Mouse (Mus musculus): ENCODE data around the gene Hbp1. TPM values are rescaled to one million over a fixed set of nuclear protein-coding genes. Genes with fewer than 3 reads are reported as not detected.

The Hbp1 gene
- polyA plus RNA-seq, 1 experiment from 2014 or later: 44.7 TPM

- H3K9me3 ChIP-seq (replicated peaks): no peaks in the 10 kb centered on the region
- no peak overlapping the region for H3K9ac ChIP-seq
- H3K27me3 ChIP-seq: no peaks in the 10 kb centered on the region
- no peak overlapping the region for H3K27ac ChIP-seq (replicated peaks)
- no peak overlapping the region for H3K4me3 ChIP-seq (replicated peaks)
- no peak overlapping the region for H3K4me2 ChIP-seq
- no peak for ATAC-seq (ENCODE audit: insufficient read depth)
- peaks cover 4% of the 10 kb centered on the region for H3K36me3 ChIP-seq (replicated peaks)
- H3K4me1 ChIP-seq (replicated peaks): no peaks in the 10 kb centered on the region
- WGBS (ENCODE audit: insufficient replicate concordance): 59% methylated on average over 4 of the region's 4 CpGs
Observed at GRCm38 (mm10) chr12:31885084-31885483, 65.3 kb downstream of the Hbp1 start.

- no peaks in the 10 kb centered on the region for H3K9me3 ChIP-seq (replicated peaks)
- no peaks in the 10 kb centered on the region for H3K4me1 ChIP-seq (replicated peaks)
- H3K27me3 ChIP-seq: no peaks in the 10 kb centered on the region
- H3K4me2 ChIP-seq: no peak overlapping the region
- H3K9ac ChIP-seq: no peak overlapping the region
- H3K27ac ChIP-seq (replicated peaks): no peak overlapping the region
- peaks cover 4% of the 10 kb centered on the region for H3K36me3 ChIP-seq (replicated peaks)
- no peak overlapping the region for H3K4me3 ChIP-seq (replicated peaks)
- 58% methylated on average over 4 of the region's 4 CpGs for WGBS (ENCODE audit: insufficient replicate concordance)
- ATAC-seq (ENCODE audit: insufficient read depth): no peak
Observed at GRCm38 (mm10) chr12:31884365-31884764, 66.0 kb downstream of the Hbp1 start.

- Histone ChIP-seq H3K4me3 (replicated peaks) (no peak overlapping the region), H3K4me1 (replicated peaks) (no peaks in the 10 kb centered on the region), H3K9me3 (replicated peaks) (no peaks in the 10 kb centered on the region), H3K4me2 (no peak overlapping the region), H3K27me3 (no peaks in the 10 kb centered on the region), H3K27ac (replicated peaks) (no peak overlapping the region), H3K9ac (no peak overlapping the region), H3K36me3 (replicated peaks) (peaks cover 4% of the 10 kb centered on the region)
- WGBS (ENCODE audit: insufficient replicate concordance): 48% methylated on average over 1 of the region's 1 CpGs
- no peak for ATAC-seq (ENCODE audit: insufficient read depth)
Observed at GRCm38 (mm10) chr12:31882736-31883135, 67.6 kb downstream of the Hbp1 start.

- Histone ChIP-seq H3K27ac (replicated peaks) (no peak overlapping the region), H3K36me3 (replicated peaks) (no peaks in the 10 kb centered on the region), H3K9ac (no peak overlapping the region), H3K27me3 (no peaks in the 10 kb centered on the region), H3K4me3 (replicated peaks) (no peak overlapping the region), H3K4me1 (replicated peaks) (no peaks in the 10 kb centered on the region), H3K9me3 (replicated peaks) (no peaks in the 10 kb centered on the region), H3K4me2 (no peak overlapping the region)
- ATAC-seq (ENCODE audit: insufficient read depth): no peak
- 66% methylated on average over 4 of the region's 4 CpGs for WGBS (ENCODE audit: insufficient replicate concordance)
Observed at GRCm38 (mm10) chr12:31876775-31877174, 73.6 kb downstream of the Hbp1 start.

Other genes starting within 250 kb of the Hbp1 start
- 0.03 TPM in 1 of 2 replicates, not detected in the other for gene Gpr22, start 236.6 kb downstream of the Hbp1 start, polyA plus RNA-seq (2015; fragmentation: Nextera tagmentation; extraction: Ambion mirVana)
- gene Prkar2b, start 110.8 kb upstream of the Hbp1 start, polyA plus RNA-seq (2015; fragmentation: Nextera tagmentation; extraction: Ambion mirVana): 66.8 and 70.4 TPM in 2 replicates

All from liver, embryonic 15.5 days (tissue).